Mouse (Mus musculus) hindlimb bud, embryonic 11.5 days (tissue): Measurements from ENCODE around the gene Scg5.
A peak's percentile ranks its signal among the peaks of the same experiment; 100 is the strongest.

Experiments used
- DNase-seq: peaks from one replicate; pipeline ENCODE4 v3.0.0-alpha.2; 2012; ENCODE audit warnings: low read depth, low spot score; ENCODE audit errors: extremely low spot score

Scg5 gene

DNA sequence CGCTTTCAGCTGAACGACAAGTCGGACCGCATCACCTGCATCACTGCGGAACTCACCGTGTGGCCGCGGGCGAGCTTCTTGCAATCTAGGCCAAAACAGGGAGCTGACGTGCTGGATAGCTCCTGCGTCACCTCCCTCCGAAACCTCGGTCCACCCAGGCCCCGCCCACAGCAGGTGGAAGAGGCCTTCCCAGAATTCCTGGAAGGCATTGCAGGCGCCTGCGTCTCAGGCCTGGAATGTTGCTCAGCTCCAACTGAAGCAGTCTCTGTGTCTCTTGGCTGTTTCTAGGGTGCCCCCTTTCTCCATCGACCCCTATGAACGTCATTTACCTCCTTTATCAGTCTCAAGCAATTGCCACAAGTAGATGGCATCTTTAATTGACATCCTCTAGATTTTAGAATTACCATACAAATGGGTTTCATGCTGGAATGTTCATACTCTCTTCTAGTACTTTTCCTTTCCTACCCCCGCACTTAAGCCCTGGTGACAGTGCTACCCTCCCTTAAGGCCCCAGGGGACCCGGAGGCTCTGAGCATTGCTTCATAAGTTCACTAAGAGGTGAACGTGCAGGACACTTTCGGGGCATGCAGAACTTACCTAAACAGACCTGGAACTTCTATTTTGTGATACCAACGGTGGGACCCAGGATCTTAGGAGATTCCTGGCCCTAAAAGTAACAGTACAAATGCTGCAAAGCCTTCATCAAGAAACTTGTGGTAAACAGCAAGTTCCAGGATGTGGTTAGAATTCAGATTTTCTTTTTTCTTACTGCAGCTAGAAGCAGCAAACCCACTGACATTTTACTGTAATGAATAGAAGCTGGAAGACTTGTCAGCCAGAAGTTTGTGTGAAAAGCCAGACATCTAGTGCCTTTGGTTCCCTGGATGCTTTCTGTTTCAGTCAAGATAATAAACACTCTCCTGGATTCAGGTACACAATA, at the start of gene Scg5:
Gene Scg5 (minus strand): TSS at position 179 of the 940 bp plus-strand sequence.
- peak; percentile 24 for DNase-seq

DNA sequence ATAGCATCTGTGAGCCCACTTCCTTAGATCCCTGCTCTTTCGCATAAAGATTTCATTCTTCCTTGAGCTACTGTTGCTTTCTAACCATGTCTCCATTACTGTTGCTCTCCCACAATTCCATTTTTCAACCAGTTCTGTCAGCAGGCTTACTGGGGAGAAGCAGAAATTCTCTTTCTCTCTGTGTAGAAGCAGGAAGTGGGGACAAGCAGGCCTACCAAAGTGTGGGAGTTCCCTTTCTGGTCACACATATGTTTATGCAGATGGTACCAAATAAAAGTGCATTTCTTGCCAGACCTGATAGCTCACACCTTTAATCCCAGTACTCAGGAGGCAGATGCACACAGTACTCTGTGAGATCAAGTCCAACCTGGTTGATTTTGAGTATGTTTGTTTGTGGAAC, 41.2 kb upstream of the Scg5 start:
- no peak for DNase-seq

- no peak for DNase-seq
Measured at GRCm38 (mm10) chr2:113868404-113868803, 39.5 kb upstream of the Scg5 start.

GRCm38 (mm10) chr2:113866155-113866554, 37.2 kb upstream of the Scg5 start:
- no peak for DNase-seq

DNA sequence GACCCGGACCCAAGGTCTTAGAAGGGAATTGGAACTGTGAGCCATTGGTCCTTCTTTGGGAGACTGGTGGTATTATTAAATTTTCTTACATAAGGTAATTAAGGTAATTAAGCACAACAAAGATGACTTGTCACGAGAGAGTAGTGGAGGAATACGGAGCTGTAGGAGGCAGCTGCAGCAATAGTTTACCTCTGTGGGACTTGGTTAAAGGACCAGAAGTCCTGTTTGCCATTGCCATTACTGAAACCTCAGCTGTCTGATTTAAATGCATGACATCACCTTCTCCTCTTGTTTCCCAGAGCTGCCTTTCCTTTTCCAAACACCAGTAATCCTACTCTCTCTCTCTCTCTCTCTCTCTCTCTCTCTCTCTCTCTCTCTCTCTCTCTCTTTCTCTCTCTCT, 20.2 kb upstream of the Scg5 start:
- no peak for DNase-seq

DNA sequence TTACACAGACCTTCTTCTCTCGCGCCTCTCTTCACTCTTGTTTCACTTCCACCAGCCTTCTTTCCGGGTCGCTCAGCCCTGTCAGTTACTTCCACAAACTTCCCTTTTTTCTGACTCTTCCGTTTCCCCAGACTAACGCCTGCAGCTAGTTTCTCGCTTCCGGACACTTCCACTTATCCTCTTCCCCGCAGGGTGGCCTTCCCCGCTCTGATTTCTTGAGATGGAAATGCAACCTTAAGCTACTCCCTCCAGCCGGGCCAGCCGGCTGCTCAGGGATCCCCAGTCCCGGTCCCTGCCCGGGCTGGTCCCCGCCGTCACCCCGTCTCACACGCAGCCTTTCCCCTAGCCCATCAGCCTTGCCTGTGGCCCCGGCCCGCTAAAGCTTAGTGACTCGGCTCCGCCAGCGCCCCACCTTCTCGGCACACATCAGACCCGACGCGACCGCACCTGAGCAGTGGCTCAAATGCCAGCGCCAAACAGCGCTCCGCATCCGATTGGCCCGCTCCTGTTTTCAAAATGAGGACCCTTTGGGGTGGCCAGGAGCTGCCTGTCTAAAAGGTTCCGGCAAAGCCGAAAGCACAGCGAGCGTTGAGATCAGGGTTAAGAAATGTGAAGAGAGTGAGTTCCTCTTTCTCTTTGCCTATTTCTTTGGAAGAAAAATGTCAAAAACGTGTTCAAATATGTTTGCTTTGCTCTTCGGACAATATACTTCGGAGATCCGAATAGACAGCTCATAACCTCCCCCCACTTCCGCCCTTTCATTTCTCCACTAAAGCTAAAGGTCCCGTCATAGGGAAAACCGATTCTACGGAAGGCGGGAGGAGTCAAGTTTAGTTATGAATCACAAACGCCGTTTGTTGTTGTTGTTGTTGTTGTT, 19.6 kb upstream of the Scg5 start, which contains the start of gene Arhgap11a:
Gene Arhgap11a (minus strand): TSS at position 417 of the 877 bp plus-strand sequence.
- peak; percentile 99 for DNase-seq

DNA sequence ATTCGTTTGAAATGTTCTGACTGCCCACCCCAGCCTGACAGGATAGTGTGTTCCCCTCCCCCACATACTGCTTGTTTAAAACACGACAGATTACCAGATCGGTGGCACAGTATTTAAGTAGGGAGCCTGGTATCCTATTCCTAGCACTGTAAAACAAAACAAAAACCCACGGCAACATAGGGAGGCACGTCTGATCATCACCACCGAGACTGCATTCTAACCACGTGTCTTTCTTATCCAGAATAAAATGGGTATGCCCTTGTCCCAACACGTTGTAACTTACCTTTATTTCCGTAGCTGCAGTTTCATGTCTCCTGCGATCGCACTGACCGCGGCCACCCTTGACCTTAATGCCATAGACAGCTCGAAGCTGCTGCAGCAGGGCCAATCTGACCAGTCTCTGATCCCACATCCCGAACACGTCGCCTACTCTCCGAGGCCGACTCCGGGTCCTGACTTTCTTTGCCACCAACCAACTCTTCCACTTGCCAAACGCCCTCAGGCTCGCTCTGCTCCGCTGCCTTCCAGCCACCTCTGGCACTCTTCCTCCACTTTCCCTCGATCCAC, 18.8 kb upstream of the Scg5 start:
- DNase-seq = no peak

DNA sequence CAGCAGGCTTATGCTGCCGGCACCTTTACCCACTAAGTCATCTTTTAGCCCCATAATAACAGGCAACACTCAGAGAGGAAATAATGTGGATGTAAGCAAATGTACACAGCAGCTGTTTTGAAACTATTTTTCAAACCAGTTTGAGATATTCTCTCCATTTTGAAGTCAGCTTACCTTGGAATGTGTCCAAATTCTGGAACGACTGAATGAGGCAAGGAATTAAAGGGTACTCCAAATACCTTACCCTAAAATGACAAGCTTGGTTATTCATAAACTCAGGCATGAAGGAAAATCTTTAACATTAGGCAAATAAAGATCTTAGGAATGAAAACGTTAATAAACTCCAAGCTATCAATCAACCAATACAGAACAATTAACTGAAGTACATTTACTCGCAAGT, 16.2 kb upstream of the Scg5 start:
- no peak for DNase-seq

DNA sequence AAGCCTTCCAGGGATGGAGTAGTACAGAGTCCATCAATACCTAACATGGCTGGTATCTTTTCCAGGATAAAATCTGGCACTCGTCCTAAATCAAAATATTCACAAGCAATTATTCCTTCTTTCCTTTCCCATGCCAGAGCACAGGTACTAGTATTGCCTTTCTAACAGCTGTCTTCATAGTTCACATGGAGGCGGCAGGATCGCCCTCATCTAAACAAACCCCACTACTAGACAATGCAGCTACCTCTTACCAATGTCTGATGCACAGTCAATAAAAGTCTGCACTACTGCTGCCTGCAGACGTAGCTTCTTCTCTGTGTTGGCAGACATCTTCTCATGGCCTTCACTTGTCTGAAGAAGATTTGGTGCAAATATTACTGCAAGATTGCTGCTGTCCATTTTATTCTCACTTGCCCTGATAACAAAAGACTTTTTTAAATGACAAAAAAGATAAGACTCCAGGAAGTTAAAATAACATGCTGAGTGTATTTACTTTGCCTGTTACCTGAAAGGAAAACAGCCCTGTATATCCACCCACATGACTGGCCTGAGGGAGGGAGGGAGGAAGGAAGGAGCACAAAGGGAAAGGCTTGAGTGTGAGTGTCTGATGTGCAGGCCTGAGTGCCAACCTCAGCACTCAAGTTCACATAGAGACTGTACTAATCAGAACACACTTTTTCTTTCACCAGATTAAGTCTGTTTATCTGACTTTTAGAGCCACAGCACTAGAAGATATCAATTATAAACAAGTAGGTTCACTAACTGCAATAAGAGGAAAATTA, 12.9 kb upstream of the Scg5 start:
- DNase-seq = no peak

DNA sequence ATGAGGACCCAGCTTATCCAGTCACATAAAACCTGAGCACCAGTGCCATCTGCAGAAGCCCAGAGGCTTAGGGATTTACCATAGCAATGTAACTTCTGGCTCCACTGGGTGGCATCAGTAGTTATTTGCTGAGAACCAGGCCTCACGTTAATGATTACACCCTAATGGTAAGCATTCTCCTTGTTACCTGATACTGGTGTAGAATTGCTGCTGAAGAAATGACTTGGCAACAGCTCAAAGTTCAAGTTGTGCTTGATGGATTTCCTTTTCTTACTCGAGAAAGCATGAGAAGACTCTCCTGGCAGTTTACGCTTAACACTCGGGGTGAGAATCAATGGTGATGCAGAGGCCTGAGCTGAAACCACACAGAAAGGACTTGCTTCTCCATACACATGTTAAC, 10.6 kb upstream of the Scg5 start:
- no peak for DNase-seq

GRCm38 (mm10) chr2:113835219-113835618, 6.3 kb upstream of the Scg5 start:
- DNase-seq = no peak

DNA sequence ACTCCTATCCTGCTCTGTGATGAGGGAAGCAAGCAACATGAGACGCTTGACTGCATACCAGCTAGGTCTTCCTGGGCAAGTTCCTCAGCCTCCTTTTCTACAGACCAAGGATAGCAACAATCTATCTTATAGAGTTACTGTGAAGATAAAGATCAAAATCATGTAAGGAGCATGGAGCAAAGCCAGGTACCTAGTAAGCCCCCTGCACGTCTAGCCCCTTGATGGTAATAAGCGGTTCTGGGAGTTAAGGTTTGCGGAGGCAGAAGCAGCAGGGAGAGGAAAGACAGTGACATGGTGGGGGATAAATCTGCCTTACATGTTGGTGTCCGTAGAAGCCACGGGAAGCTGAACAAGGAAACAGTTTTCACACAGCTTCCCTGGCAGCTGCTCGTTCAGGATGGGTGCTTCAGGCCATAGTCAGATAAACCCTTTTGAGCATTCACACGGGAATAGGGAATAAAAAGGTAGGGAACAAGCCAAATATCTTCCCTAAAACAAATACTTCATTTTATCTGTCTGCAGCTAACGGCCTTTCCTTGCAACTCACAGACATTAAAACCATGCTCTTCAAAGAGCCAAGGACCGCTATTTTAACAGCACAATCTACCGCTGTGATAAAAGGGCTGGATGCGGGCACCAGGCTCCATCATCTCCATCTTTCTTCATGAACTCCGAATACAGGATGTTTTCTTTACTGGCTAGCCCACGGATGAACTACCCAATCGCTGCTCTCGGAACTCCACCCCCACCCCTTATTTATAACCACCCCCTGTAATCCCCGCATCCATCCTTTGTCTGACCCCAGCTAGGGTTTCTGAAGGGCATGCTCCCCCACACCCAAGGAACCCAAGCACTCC, 607 bp downstream of the Scg5 start:
- no peak for DNase-seq

GRCm38 (mm10) chr2:113823909-113824308, 5.0 kb downstream of the Scg5 start:
- peak; percentile 47 for DNase-seq

- no peak for DNase-seq
Measured at GRCm38 (mm10) chr2:113822367-113822766, 6.6 kb downstream of the Scg5 start.

DNA sequence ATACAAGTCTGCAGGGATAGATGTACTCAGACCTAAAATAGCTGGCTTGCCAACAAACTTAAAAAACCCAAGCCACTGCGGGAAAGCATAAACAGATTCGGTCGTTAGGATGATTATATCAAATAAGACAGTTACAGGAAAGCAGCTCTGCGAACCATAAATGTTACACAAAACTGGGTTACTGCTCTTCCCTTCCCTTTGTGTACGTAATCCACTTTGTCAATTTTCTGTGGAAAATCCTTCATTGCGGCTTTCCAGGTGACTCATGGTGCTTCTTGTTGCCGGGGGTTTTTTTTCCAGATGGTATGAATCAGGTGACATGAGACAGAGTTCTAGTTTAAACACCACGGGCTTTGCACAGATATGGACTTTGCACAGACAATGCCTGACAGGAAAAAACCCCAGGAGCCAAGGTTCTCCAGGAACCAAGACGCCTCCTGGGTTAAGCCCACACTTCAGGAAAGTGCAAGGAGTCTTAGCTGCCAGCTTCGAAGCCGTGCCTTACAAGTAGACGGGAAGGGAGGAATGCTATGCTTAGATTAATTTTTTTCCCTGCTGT, 7.7 kb downstream of the Scg5 start:
- DNase-seq = no peak

GRCm38 (mm10) chr2:113820117-113820516, 8.8 kb downstream of the Scg5 start:
- no peak for DNase-seq

GRCm38 (mm10) chr2:113817681-113818606, 11.0 kb downstream of the Scg5 start:
- DNase-seq = no peak

DNA sequence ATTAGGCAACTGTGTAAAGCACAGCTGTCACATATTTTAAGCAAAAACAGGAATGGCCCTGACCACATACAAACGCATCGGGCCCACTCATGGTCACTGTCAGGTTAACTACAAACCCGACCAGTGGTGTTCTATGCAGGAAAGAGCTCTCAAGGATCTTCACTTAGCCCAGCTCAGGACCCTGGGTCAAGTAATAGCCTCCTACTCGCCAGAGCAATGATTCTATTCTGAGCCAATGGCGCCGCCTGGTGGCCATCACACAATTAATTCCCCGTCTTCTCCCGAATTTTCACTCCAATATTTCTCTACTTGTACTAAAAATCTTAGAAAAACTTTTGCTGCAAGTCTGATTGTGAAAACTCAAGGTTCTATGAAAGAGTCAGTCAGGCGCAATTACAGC, 21.3 kb downstream of the Scg5 start:
- DNase-seq = peak; percentile 72
